Mouse (Mus musculus) lung, embryonic 14.5 days (tissue): ENCODE results near the gene Prr27. TPM values are rescaled to one million over a fixed set of nuclear protein-coding genes. Genes with fewer than 3 reads are reported as not detected.
A peak's percentile ranks its signal among the peaks of the same experiment; 100 is the strongest.

ENCODE experiments used
- ATAC-seq: fragments of 200-750 bp; cut with Nextera tagmentation; 2 replicates; pipeline ENCODE4 v1.8.0; 2017; ENCODE audit warnings: mild to moderate bottlenecking, moderate TSS enrichment, moderate library complexity; ENCODE audit not compliant: insufficient read depth
- DNase-seq: peaks from one replicate; pipeline ENCODE4 v3.0.0-alpha.2; 2015
- H3K27ac ChIP-seq: fragments of 300-500 bp; sonication (generic); 2 replicates; pipeline ENCODE4 v1.5.1; 2014; ENCODE audit warnings: low read depth, mild to moderate bottlenecking, moderate library complexity
- H3K27me3 ChIP-seq: fragments of 300-500 bp; sonication (generic); 2 replicates; pipeline ENCODE4 v1.6.1; 2014; ENCODE audit warnings: low read length, control low read depth; ENCODE audit not compliant: insufficient read depth
- H3K36me3 ChIP-seq: fragments of 300-500 bp; sonication (generic); 2 replicates; pipeline ENCODE4 v1.6.1; 2014; ENCODE audit warnings: control low read depth; ENCODE audit not compliant: insufficient read depth
- H3K4me1 ChIP-seq: fragments of 300-500 bp; sonication (generic); 2 replicates; pipeline ENCODE4 v1.6.1; 2014; ENCODE audit warnings: antibody characterized with exemption, control low read depth; ENCODE audit not compliant: insufficient read depth
- H3K4me2 ChIP-seq: fragments of 300-500 bp; sonication (generic); 2 replicates; pipeline ENCODE4 v1.6.1; 2014; ENCODE audit warnings: mild to moderate bottlenecking
- H3K4me3 ChIP-seq: fragments of 300-500 bp; sonication (generic); 2 replicates; pipeline ENCODE4 v1.5.1; 2014; ENCODE audit warnings: low read depth, low read length
- H3K9ac ChIP-seq: fragments of 300-500 bp; sonication (generic); 2 replicates; pipeline ENCODE4 v1.6.1; 2014
- H3K9me3 ChIP-seq: fragments of 300-500 bp; sonication (generic); 2 replicates; pipeline ENCODE4 v1.6.1; 2016; ENCODE audit warnings: low read depth, low read length, control low read depth
- CTCF ChIP-seq: IDR thresholded peaks from 2 replicates; pipeline ENCODE4 v1.5.1; 2016; ENCODE audit warnings: antibody characterized with exemption, low read depth
- WGBS: fragments of 180-500 bp; shearing (Covaris S2); extraction: QIAGEN DNeasy Blood & Tissue Kit; methylation state at CpG from one replicate; pipeline ENCODE4 v1.1.7; 2014; 5-methylcytosine and 5-hydroxymethylcytosine counted together
- polyA plus RNA-seq: library from polyadenylated mRNA; unstranded; fragments of >200 nt; fragmentation: Nextera tagmentation; extraction: Ambion mirVana; gene quantifications from 2 replicates; pipeline ENCODE4 v1.2.1, GENCODE M21; 2014

The Prr27 gene
- not detected in 2 replicates for polyA plus RNA-seq

DNA sequence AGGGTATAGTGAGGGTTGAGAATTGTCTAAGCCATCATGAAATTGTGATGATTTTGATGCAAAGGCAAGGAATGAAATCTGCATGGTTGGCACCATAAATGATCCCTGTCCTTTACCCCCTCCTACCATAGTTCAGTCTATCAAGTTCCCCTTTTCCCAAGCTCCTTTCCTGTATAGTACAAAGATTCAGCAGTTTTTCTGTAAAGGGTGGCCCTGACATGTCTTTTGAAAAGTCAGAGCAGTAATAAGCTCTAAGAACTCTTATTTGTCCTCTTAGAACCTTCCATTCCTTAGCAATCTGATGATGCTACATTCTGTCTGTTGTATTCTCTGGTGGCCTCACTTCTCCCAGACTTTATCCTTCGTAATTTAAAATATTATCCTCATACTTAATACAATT is at the start of gene Prr27:
Prr27 (plus strand) TSS at position 301 of the 400 bp plus-strand sequence.
- WGBS, result 73% methylated on average over 1 of the region's 1 CpGs
- DNase-seq (no peak), ATAC-seq (no peak)
- Histone ChIP-seq H3K9ac (no peak within 1 kb of the TSS), H3K4me1 (no peaks in the 10 kb centered on the region), H3K36me3 (no peaks in the 10 kb centered on the region), H3K9me3 (no peaks in the 10 kb centered on the region), H3K4me3 (no peak within 1 kb of the TSS), H3K27ac (no peak within 1 kb of the TSS), H3K27me3 (no peaks in the 10 kb centered on the region), H3K4me2 (no peak within 1 kb of the TSS)
- no peak for TF ChIP-seq CTCF

DNA sequence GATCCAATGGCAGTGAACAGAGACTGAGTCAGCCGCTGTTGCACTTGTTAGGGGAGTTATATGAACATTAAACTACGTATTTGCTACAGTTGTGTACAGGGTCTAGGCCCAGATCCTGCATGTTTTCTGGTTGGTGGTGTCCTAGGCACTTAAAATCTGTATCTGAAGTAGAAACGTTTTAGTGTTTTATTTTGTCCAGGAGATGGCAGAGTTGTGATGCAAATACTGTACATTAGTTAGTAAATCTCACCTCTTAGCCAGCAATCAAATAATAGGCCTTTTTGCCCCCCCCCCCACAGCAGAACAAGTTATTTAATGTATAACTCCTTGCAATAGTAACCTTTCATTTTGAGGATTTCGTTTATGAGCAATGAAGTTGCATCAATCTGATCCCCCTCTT is 42.8 kb upstream of the Prr27 start:
- ATAC-seq (no peak), DNase-seq (peak; percentile 4)
- WGBS, result 50% methylated on average over 4 of the region's 4 CpGs
- H3K27me3 ChIP-seq, result no peaks in the 10 kb centered on the region
- H3K9me3 ChIP-seq, result no peaks in the 10 kb centered on the region
- no peak; the same call in 1 of the 2 replicates for TF ChIP-seq CTCF
- H3K4me1 ChIP-seq, result no peaks in the 10 kb centered on the region
- H3K4me3 ChIP-seq, result no peak overlapping the region
- no peak overlapping the region for H3K9ac ChIP-seq
- H3K4me2 ChIP-seq, result no peak overlapping the region
- no peak overlapping the region for H3K27ac ChIP-seq
- H3K36me3 ChIP-seq, result no peaks in the 10 kb centered on the region

DNA sequence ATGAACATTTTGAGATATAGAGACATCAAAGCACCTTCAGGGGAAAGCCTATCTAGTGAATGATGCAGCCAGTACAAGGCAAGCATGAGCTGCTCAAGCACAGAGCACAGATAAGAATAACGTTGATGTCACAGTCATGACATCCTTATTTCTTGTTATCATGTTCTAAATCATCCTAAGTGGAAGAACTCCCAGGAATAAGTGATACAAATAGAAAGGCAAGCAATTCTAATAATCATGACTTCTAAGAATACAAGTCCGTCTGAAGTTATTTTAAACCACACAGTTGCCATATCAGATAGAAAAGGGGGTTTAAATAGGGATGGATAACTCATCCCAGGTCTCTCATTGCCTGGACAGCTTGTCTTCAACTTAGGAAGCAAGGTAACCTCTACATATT is 17.7 kb upstream of the Prr27 start, which contains the start of gene Csn1s2b:
Csn1s2b (plus strand) TSS at position 301 of the 400 bp plus-strand sequence.
- no peak for TF ChIP-seq CTCF
- no peaks in the 10 kb centered on the region for H3K27me3 ChIP-seq
- ATAC-seq (no peak), DNase-seq (no peak)
- H3K27ac ChIP-seq, result no peak within 1 kb of the TSS
- 49% methylated on average over 2 of the region's 2 CpGs for WGBS
- no peaks in the 10 kb centered on the region for H3K9me3 ChIP-seq
- no peaks in the 10 kb centered on the region for H3K4me1 ChIP-seq
- H3K4me3 ChIP-seq, result no peak within 1 kb of the TSS
- H3K36me3 ChIP-seq, result no peaks in the 10 kb centered on the region
- no peak within 1 kb of the TSS for H3K9ac ChIP-seq
- no peak within 1 kb of the TSS for H3K4me2 ChIP-seq

DNA sequence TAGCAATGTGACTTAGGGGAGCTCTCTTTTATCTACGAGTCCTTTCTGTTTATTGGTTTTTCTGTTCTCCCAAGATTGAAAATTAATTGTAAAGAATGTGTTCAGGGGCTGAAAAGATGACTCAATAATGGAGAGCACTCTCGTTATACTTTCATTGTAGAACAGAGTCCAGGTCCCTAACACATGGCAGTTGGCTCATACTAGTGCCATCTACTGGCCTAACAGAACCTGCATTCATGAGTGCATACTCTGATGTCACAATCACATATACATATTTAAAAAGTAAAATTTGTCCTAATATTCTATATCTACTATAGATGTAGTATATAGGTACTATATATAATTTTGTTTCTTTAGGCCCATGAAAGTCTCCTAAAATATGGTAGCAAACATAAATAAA is 16.2 kb upstream of the Prr27 start:
- H3K4me1 ChIP-seq, result no peaks in the 10 kb centered on the region
- H3K27me3 ChIP-seq, result no peaks in the 10 kb centered on the region
- H3K36me3 ChIP-seq, result no peaks in the 10 kb centered on the region
- H3K27ac ChIP-seq, result no peak overlapping the region
- DNase-seq (no peak), ATAC-seq (no peak)
- TF ChIP-seq CTCF, result no peak
- no peaks in the 10 kb centered on the region for H3K9me3 ChIP-seq
- no peak overlapping the region for H3K4me2 ChIP-seq
- H3K9ac ChIP-seq, result no peak overlapping the region
- no peak overlapping the region for H3K4me3 ChIP-seq
- WGBS, result 51% methylated on average over 2 of the region's 2 CpGs

DNA sequence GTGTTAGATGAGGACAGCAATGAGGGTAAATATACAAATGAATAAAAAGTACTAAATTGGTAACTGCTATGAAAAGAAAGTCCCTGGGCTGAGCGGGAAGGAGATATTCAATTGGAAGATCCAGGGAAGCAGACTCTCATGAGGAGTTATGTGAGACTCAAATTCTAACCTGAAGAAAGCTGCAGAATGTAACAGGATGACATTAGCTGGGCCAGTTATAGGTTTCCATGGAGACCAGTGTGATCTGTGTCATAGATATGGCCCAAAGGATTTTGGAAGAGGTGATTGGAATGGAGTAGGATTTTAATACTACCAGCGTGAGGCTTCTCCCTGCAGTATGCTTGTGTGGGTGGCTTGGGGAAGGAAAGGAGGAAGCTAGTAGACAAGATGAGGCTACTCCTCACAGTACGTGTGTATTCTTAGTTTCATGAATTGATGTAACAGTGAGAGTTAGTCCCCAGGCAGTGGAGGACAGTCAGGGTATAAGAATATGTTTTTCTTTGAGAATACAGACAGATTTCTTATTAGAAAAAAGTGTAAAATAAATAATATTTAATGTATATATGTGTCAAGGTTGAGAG is 29.7 kb downstream of the Prr27 start:
- no peak overlapping the region for H3K27ac ChIP-seq
- no peak overlapping the region for H3K9ac ChIP-seq
- DNase-seq, result no peak
- no peaks in the 10 kb centered on the region for H3K9me3 ChIP-seq
- no peak for TF ChIP-seq CTCF
- ATAC-seq, result no peak
- 77% methylated on average over 3 of the region's 3 CpGs for WGBS
- H3K27me3 ChIP-seq, result no peaks in the 10 kb centered on the region
- no peak overlapping the region for H3K4me2 ChIP-seq
- H3K4me3 ChIP-seq, result no peak overlapping the region
- no peaks in the 10 kb centered on the region for H3K4me1 ChIP-seq
- no peaks in the 10 kb centered on the region for H3K36me3 ChIP-seq

DNA sequence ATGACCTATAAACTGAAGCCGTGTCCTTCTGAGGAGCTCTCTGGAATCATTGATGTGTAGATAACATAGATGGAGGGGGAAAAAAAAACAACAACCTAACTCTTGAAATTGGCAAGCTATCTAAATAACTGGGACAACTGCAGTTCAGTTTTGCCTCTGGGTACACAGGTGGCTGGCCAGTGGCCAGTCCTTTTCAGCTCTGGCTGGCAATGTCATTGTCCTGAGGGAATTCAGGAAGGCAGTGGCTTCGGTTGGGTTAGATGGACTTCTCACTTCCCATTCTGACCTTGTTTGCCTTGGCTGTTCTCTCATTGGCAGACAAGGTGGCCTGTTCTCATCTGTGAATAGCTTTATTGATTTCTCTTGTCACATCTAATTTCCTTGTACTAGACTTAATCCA is 44.6 kb downstream of the Prr27 start:
- no peak for ATAC-seq
- Histone ChIP-seq H3K4me3 (no peak overlapping the region), H3K27me3 (no peaks in the 10 kb centered on the region), H3K9ac (no peak overlapping the region), H3K27ac (no peak overlapping the region), H3K36me3 (no peaks in the 10 kb centered on the region), H3K4me1 (no peaks in the 10 kb centered on the region), H3K4me2 (no peak overlapping the region), H3K9me3 (no peaks in the 10 kb centered on the region)
- WGBS, result 70% methylated on average over 2 of the region's 2 CpGs
- TF ChIP-seq CTCF, result no peak
- no peak for DNase-seq

DNA sequence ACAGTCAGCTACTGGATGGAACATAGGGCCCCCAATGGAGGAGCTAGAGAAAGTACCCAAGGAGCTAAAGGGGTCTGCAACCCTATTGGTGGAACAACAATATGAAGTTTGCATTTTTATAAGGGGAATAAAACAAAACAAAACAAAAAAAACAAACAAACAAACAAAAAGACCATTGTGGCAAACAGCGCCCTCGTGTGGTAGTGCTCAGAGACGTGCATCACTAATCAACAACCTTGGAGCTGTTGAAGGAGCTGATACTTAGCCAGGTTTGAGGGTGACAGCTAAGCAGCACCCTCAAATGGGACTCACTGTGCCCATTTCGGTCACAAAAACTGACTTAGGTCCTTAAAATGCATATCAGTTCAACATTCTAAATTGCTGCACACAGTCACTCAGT is 45.9 kb downstream of the Prr27 start:
- H3K4me1 ChIP-seq, result no peaks in the 10 kb centered on the region
- H3K4me2 ChIP-seq, result no peak overlapping the region
- ATAC-seq (no peak), DNase-seq (no peak)
- no peaks in the 10 kb centered on the region for H3K9me3 ChIP-seq
- no peak overlapping the region for H3K4me3 ChIP-seq
- TF ChIP-seq CTCF, result no peak
- 35% methylated on average over 4 of the region's 4 CpGs for WGBS
- no peak overlapping the region for H3K27ac ChIP-seq
- H3K36me3 ChIP-seq, result no peaks in the 10 kb centered on the region
- no peaks in the 10 kb centered on the region for H3K27me3 ChIP-seq
- no peak overlapping the region for H3K9ac ChIP-seq
